Mouse (Mus musculus): Measurements from ENCODE around the gene Zfp941.

DNA sequence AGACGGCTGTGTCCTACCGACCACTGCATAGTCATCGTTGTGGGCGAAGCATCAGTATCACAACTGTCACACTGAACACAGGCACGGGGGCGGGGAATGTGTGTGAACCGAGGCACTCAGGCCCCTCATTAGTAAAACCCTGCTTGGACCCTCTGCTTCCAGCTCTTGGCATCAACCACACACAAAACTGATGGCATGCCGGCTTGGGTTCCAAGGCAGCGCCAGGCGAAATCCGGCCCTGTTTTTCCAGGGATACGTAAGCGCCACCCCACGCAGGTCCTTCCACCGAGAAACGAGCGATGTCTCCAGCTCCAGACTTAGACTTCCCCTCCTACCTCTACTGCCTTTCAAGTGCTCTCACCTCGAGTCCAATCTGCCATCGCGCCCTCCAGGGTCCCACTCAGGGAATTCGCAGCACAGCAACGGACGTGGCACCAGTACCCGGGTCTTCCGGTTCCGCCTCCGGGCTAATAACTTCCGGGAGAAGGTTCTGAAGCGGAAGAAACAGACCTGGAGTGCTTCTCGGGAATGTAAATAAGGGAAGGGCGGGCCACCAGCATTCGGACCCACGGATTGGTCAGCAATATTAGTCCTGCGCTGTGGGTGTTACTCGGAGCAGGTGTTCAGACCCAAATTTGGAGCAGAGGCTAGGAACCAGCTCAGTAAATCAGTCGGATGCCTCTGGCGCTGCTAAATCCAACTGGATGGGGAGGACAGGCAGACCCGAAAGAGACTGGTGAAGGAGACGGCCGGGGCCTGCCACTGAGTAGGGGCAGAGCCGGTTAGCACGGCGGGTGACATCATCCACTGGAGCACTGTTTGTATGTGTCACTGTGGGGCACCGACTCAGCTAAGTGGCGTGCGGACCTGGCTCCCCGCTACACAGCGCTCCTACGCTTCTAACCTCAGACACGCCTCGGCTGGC is 34.1 kb upstream of the Zfp941 start, which contains the start of gene Gm45785:
- peak; percentile 85 for TF ChIP-seq POLR2A (IDR thresholded peaks at IDR 0.05; ENCODE audit: low read depth, low read length)
- no peak for TF ChIP-seq ZKSCAN1 (IDR thresholded peaks at IDR 0.05; ENCODE audit: borderline replicate concordance, low read depth, low read length)
- TF ChIP-seq KAT2A (IDR thresholded peaks at IDR 0.05; ENCODE audit: insufficient replicate concordance, low read length) = peak; percentile 87; the same call in 1 of the 2 replicates
- no peak for TF ChIP-seq PAX5 (IDR thresholded peaks at IDR 0.05; ENCODE audit: low read length)

All from CH12.LX (cell line).